Mouse (Mus musculus): ENCODE measurements around the gene Pnpla7. TPM values are rescaled to one million over a fixed set of nuclear protein-coding genes. Genes with fewer than 3 reads are reported as not detected.
A peak's percentile ranks its signal among the peaks of the same experiment; 100 is the strongest.
"Not testable (repeated sequence)": the region's sequence is repeated elsewhere in the genome, so short reads cannot be mapped to it uniquely, and the experiment has no call there.

Gene Pnpla7
- 8.2 and 11.0 TPM in 2 replicates for polyA plus RNA-seq (2016; fragmentation: Nextera tagmentation; extraction: Ambion mirVana)

DNA sequence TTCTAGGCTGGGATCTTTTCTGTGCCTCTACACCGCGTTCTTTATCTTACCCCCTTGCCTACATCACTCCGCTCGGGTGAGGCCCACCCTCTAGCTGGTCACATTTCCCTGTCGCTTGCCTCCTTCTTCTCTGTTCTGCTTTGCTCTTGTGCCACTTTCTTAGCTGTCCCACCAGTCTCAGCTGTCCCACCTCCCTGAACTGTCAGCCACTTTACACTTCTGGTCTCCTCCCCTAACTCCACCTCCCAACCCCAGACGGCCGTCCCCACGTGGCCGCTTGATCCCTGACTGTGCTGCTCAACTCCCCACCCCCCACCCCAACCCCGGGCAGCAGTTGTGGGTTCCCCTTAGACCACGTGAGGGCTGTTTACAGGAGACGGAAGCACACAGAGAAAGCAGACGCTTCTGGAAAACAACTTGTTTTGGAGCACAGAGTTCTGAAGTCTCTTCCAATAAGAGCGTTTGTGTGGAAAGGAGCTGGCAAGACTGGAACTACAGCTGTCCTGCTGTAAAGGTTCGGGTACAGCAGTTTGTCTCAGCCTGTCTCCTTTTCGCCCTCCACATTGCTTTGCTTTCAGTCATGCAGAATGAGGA lies at the start of gene Pnpla7:
Gene Pnpla7 (plus strand): TSS at position 330 of the 594 bp plus-strand sequence.
- Histone ChIP-seq H3K9ac (replicated peaks) (peak within 1 kb of the TSS; percentile 79), H3K27ac (peak within 1 kb of the TSS; percentile 90), H3K9me3 (no peaks in the 10 kb centered on the region), H3K27me3 (no peaks in the 10 kb centered on the region), H3K4me1 (replicated peaks) (peaks cover 16% of the 10 kb centered on the region), H3K4me3 (replicated peaks) (peak within 1 kb of the TSS; percentile 74), H3K4me2 (peak within 1 kb of the TSS; percentile 94), H3K36me3 (peaks cover 26% of the 10 kb centered on the region)
- peak; percentile 50 for ATAC-seq (ENCODE audit: insufficient number of reproducible peaks, insufficient read depth, low FRiP score, low TSS enrichment, low read depth)
- 1% methylated on average over 16 of the region's 16 CpGs for WGBS

GRCm38 (mm10) chr2:24926345-24926964 lies 49.4 kb upstream of the Pnpla7 start:
- H3K4me2 ChIP-seq = no peak overlapping the region
- H3K4me1 ChIP-seq (replicated peaks) = no peaks in the 10 kb centered on the region
- no peak overlapping the region for H3K27ac ChIP-seq
- no peaks in the 10 kb centered on the region for H3K36me3 ChIP-seq
- ATAC-seq (ENCODE audit: insufficient number of reproducible peaks, insufficient read depth, low FRiP score, low TSS enrichment, low read depth) = no peak
- WGBS = 82% methylated on average over 9 of the region's 9 CpGs
- no peaks in the 10 kb centered on the region for H3K9me3 ChIP-seq
- H3K27me3 ChIP-seq = peaks cover 17% of the 10 kb centered on the region
- no peak overlapping the region for H3K4me3 ChIP-seq (replicated peaks)
- H3K9ac ChIP-seq (replicated peaks) = no peak overlapping the region

DNA sequence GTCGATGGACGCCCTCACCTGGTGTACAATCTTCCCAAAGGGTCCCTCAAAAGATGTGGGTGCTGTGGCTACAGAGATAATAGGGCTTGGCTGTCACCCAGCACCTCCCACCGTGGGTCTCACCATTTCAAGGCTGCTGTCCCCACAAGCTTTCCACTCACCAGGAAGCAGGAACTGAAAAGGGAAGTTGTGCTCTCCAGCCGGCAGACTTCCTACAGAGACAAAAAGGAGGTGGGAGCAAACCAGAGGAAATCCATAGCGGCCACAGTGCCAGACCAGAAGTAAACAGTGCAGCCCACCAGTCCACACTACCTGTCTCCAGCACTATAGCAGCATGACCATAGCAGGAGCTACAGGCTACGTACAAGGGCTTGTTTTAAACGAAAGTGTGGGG lies 48.9 kb upstream of the Pnpla7 start:
- no peak overlapping the region for H3K4me2 ChIP-seq
- H3K27ac ChIP-seq = no peak overlapping the region
- WGBS = 76% methylated on average over 7 of the region's 7 CpGs
- peaks cover 17% of the 10 kb centered on the region for H3K27me3 ChIP-seq
- H3K36me3 ChIP-seq = no peaks in the 10 kb centered on the region
- H3K9ac ChIP-seq (replicated peaks) = no peak overlapping the region
- no peak for ATAC-seq (ENCODE audit: insufficient number of reproducible peaks, insufficient read depth, low FRiP score, low TSS enrichment, low read depth)
- H3K9me3 ChIP-seq = no peaks in the 10 kb centered on the region
- H3K4me1 ChIP-seq (replicated peaks) = no peaks in the 10 kb centered on the region
- H3K4me3 ChIP-seq (replicated peaks) = no peak overlapping the region

DNA sequence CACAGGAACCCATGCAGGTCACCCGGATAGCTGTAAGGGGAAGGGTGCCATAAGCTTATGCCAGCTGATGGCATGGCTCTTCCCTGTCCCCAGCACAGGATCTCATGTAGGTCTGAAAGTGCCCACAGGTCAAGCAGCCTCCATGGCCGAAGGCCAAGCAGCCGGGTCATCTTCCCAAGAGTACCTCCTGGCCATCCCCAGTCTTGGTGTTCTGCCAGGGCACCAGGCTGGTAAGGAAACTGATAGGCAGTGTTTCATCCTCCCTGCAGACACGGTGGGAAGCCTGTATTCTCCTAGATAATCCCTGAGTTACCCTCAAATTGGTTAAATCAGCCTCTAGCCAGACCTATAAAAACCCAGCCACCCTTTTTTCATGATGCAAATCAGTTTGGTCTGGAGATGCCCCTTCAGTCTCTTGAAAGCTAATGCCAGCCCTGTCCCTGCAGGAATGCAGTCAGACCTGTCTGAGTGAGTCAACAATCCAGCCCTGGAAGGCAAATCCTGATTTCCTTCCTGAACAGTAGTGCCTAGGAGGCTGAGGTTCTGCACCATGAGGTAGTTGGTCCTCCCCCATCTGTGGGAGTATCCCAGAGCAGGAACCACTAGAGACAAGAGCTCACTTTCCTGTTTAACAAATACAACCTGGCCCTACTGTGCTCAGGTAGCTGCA lies 47.9 kb upstream of the Pnpla7 start:
- Histone ChIP-seq H3K27me3 (peaks cover 17% of the 10 kb centered on the region), H3K4me1 (replicated peaks) (no peaks in the 10 kb centered on the region), H3K9ac (replicated peaks) (0 out of 2 replicates have a peak overlapping the region, but pooled peaks have one; percentile 18), H3K4me2 (no peak overlapping the region), H3K36me3 (no peaks in the 10 kb centered on the region), H3K27ac (no peak overlapping the region), H3K4me3 (replicated peaks) (no peak overlapping the region), H3K9me3 (no peaks in the 10 kb centered on the region)
- WGBS = 67% methylated on average over 4 of the region's 4 CpGs
- ATAC-seq (ENCODE audit: insufficient number of reproducible peaks, insufficient read depth, low FRiP score, low TSS enrichment, low read depth) = no peak

GRCm38 (mm10) chr2:24929119-24929518 lies 46.7 kb upstream of the Pnpla7 start:
- no peak for ATAC-seq (ENCODE audit: insufficient number of reproducible peaks, insufficient read depth, low FRiP score, low TSS enrichment, low read depth)
- Histone ChIP-seq H3K36me3 (no peaks in the 10 kb centered on the region), H3K27me3 (peaks cover 21% of the 10 kb centered on the region), H3K9ac (replicated peaks) (no peak overlapping the region), H3K9me3 (no peaks in the 10 kb centered on the region), H3K27ac (no peak overlapping the region), H3K4me1 (replicated peaks) (peaks cover 3% of the 10 kb centered on the region; the same call in 1 of the 2 replicates), H3K4me2 (no peak overlapping the region), H3K4me3 (replicated peaks) (no peak overlapping the region)
- 61% methylated on average over 2 of the region's 2 CpGs for WGBS

DNA sequence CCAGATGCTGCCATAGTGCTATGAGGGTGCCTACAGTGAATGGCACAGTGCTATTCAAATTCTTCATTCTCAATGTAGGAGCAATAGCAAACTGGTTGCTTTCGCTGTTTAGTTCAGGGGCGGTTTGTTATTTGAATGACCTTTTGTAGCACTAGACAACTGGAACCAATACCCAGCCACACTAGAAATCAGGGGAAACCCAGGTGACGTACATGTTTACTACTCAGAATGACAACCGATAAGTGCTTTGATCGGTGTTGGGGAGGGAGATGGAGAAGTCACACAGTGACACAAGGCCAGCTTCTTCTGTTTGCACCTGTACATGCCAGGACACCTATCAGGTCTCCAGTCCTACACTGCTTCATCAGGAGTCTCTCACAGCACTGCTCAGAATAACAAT lies 46.2 kb upstream of the Pnpla7 start:
- no peak overlapping the region for H3K27ac ChIP-seq
- ATAC-seq (ENCODE audit: insufficient number of reproducible peaks, insufficient read depth, low FRiP score, low TSS enrichment, low read depth) = no peak
- WGBS = 94% methylated on average over 5 of the region's 5 CpGs

DNA sequence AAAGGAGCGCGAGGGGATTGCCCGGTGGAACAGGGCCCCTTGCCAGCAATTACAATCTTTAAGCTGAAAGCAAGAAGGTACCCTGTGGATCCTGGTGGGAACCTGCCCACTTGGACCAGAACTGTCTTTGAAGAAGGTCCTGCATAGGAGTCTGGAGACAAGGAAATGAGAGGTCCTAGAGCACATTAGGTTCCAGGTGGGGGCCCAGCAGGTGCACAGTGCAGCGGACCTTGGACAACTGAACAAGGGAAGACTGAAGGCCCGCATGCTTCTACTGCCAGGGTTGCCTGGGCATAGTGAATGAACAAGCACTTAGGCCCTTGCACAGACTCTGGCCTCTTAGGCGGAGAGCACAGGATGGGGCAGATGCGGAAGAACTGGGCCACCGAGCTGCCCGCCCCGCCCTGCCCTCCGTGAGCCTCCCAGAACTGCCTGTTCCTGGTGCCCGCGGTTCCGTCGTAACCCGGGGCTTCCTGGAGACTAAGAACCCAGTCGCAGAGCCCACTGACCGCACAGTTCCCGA lies 41.3 kb upstream of the Pnpla7 start:
- peak; percentile 38 for ATAC-seq (ENCODE audit: insufficient number of reproducible peaks, insufficient read depth, low FRiP score, low TSS enrichment, low read depth)
- Histone ChIP-seq H3K4me1 (replicated peaks) (peaks cover 8% of the 10 kb centered on the region; the same call in 1 of the 2 replicates), H3K9me3 (no peaks in the 10 kb centered on the region), H3K27me3 (peaks cover 19% of the 10 kb centered on the region), H3K4me2 (peak overlapping the region; percentile 94), H3K36me3 (no peaks in the 10 kb centered on the region), H3K27ac (no peak overlapping the region), H3K4me3 (replicated peaks) (peak overlapping the region; percentile 63), H3K9ac (replicated peaks) (peak overlapping the region; percentile 74)
- 5% methylated on average over 19 of the region's 19 CpGs for WGBS

More for the DNA sequence above, 46.2 kb upstream of the Pnpla7 start:
- Histone ChIP-seq H3K36me3 (no peaks in the 10 kb centered on the region), H3K9ac (replicated peaks) (no peak overlapping the region), H3K27me3 (peaks cover 26% of the 10 kb centered on the region), H3K9me3 (no peaks in the 10 kb centered on the region), H3K4me1 (replicated peaks) (peaks cover 8% of the 10 kb centered on the region; the same call in 1 of the 2 replicates), H3K4me3 (replicated peaks) (no peak overlapping the region), H3K4me2 (no peak overlapping the region)

DNA sequence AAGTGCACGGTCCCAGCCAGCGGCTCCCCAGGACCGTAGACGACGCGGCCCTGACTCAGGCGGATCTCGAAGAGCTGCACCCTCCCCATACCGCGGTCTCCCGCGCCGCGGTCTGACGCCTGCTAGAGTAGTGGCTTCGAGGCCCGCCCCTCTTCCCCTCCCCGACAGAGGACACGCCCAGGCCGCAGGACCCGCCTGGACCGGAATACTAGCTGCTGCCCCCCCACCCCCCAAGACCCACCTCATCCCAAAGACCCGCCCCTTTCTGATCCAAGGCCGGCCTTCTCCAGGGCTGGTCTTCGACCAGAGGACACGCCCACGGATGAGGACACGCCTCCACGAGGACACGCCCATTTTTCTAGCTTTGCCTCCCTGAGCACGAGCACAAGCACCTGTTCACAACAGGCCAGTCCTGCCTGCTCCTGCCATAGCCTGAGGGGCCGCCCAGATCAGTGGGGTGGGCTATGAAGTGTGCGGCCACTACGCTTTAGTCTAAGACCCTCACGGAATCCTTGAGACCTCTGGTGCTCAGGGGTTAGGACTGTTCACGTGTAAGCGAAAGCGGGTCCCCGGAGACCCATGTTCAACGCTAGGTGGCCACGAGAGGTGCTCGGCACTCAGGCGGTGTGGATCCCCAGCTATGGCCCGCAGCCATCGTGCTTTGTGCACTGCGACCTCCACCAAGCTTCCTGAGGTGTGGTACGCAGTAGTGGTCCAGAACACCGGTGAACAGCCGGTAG lies 40.6 kb upstream of the Pnpla7 start, which contains the start of gene Arrdc1:
Gene Arrdc1 (minus strand): TSS at position 196 of the 740 bp plus-strand sequence.
- peak; percentile 90 for ATAC-seq (ENCODE audit: insufficient number of reproducible peaks, insufficient read depth, low FRiP score, low TSS enrichment, low read depth)
- H3K4me3 ChIP-seq (replicated peaks) = peak within 1 kb of the TSS; percentile 63
- H3K27ac ChIP-seq = no peak within 1 kb of the TSS
- H3K27me3 ChIP-seq = peaks cover 19% of the 10 kb centered on the region
- peak within 1 kb of the TSS; percentile 74 for H3K9ac ChIP-seq (replicated peaks)
- H3K4me1 ChIP-seq (replicated peaks) = peaks cover 8% of the 10 kb centered on the region; the same call in 1 of the 2 replicates
- H3K9me3 ChIP-seq = no peaks in the 10 kb centered on the region
- WGBS = under 1% methylated on average over 49 of the region's 49 CpGs
- no peaks in the 10 kb centered on the region for H3K36me3 ChIP-seq
- peak within 1 kb of the TSS; percentile 94 for H3K4me2 ChIP-seq

GRCm38 (mm10) chr2:24942092-24942491 lies 33.7 kb upstream of the Pnpla7 start:
- no peak overlapping the region for H3K27ac ChIP-seq
- no peak overlapping the region for H3K4me3 ChIP-seq (replicated peaks)
- WGBS = 80% methylated on average over 4 of the region's 4 CpGs
- H3K9me3 ChIP-seq = no peaks in the 10 kb centered on the region
- no peaks in the 10 kb centered on the region for H3K27me3 ChIP-seq
- no peak overlapping the region for H3K4me2 ChIP-seq
- H3K4me1 ChIP-seq (replicated peaks) = no peaks in the 10 kb centered on the region
- no peak for ATAC-seq (ENCODE audit: insufficient number of reproducible peaks, insufficient read depth, low FRiP score, low TSS enrichment, low read depth)
- no peak overlapping the region for H3K9ac ChIP-seq (replicated peaks)
- no peaks in the 10 kb centered on the region for H3K36me3 ChIP-seq

DNA sequence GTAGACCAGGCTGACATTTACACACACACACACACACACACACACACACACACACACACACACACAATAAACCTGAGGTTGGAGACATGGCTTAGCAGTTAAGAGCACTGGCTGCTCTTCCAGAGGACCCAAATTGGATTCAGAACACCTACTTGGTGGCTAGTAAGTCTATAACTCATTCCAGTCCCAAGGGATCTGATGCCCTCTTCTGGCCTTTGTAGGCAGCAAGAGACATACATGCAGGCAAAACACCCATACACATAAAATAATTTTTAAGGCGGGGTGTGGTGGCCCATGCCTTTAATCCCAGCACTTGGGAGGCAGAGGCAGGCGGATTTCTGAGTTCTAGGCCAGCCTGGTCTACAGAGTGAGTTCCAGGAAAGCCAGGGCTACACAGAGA lies 31.5 kb upstream of the Pnpla7 start:
- H3K36me3 ChIP-seq; ATAC-seq (ENCODE audit: insufficient number of reproducible peaks, insufficient read depth, low FRiP score, low TSS enrichment, low read depth); H3K9ac ChIP-seq (replicated peaks); H3K27ac ChIP-seq; H3K27me3 ChIP-seq; H3K4me2 ChIP-seq; H3K4me3 ChIP-seq (replicated peaks); H3K4me1 ChIP-seq (replicated peaks); H3K9me3 ChIP-seq: not testable (repeated sequence)
- WGBS = 46% methylated on average over 2 of the region's 2 CpGs

Data from limb, embryonic 12.5 days (tissue).